ENCODE assay signal across 11 mouse cellular contexts in genomic region chr4:47136699-47137101, GRCm38 (mm10). TPM values are rescaled to one million over a fixed set of nuclear protein-coding genes. Genes with fewer than 3 reads are reported as not detected.
DNase-seq lines count a peak whose midpoint lies in the region; ATAC-seq and TF ChIP-seq lines count a peak whose summit lies in the region.
"Had no signal": no experiment of that assay in that cellular context is flagged by ENCODE, and none has a peak within 500 bp of the region (broad histone marks: within the 10 kb centered on the region; RNA-seq: fewer than 3 reads in every experiment).

No protein-coding gene starts in this region.

- no peak overlapping the region for H3K9ac ChIP-seq in lung, postnatal 0 days (replicated peaks; ENCODE audit: low read depth)
- H3K9ac ChIP-seq in stomach, embryonic 16.5 days (ENCODE audit: low read length), result no peak overlapping the region
- H3K9ac ChIP-seq in liver, embryonic 12.5 days, result no peak overlapping the region
- H3K9ac ChIP-seq: limb, embryonic 13.5 days; midbrain, embryonic 12.5 days had no signal

- no peak for TF ChIP-seq CTCF in lung, postnatal 0 days (IDR thresholded peaks at IDR 0.05)

- H3K27ac ChIP-seq in lung, postnatal 0 days (ENCODE audit: low read length), result no peak overlapping the region
- peak overlapping the region; percentile 65 for H3K27ac ChIP-seq in stomach, embryonic 16.5 days (ENCODE audit: low read length)
- H3K27ac ChIP-seq in liver, embryonic 12.5 days, result no peak overlapping the region
- H3K27ac ChIP-seq: limb, embryonic 13.5 days; midbrain, embryonic 12.5 days had no signal

- peaks cover 14% of the 10 kb centered on the region for H3K4me1 ChIP-seq in lung, postnatal 0 days (ENCODE audit: insufficient read depth, low read depth, low read length)
- H3K4me1 ChIP-seq in stomach, embryonic 16.5 days (ENCODE audit: control insufficient read depth, insufficient read depth, low read length), result peaks cover 11% of the 10 kb centered on the region
- H3K4me1 ChIP-seq in liver, embryonic 12.5 days, result no peaks in the 10 kb centered on the region

- 60% methylated on average over 8 of the region's 8 CpGs for WGBS in lung, postnatal 0 days
- 52% methylated on average over 8 of the region's 8 CpGs for WGBS in stomach, embryonic 16.5 days
- 39% methylated on average over 8 of the region's 8 CpGs for WGBS in liver, embryonic 12.5 days (ENCODE audit: insufficient replicate concordance)

- H3K4me2 ChIP-seq in lung, postnatal 0 days (replicated peaks; ENCODE audit: low read depth, low read length), result no peak overlapping the region
- no peak overlapping the region for H3K4me2 ChIP-seq in stomach, embryonic 16.5 days (ENCODE audit: low read depth, low read length)
- no peak overlapping the region for H3K4me2 ChIP-seq in liver, embryonic 12.5 days
- H3K4me2 ChIP-seq: limb, embryonic 13.5 days; midbrain, embryonic 12.5 days had no signal

- DNase-seq in lung, postnatal 0 days (ENCODE audit: low spot score), result peak; percentile 35
- DNase-seq in lung, postnatal 14 days, result no peak
- peak; percentile 79 for DNase-seq in kidney, adult 9 months
- no peak for DNase-seq in yolk sac, embryonic 10.5 days (ENCODE audit: low spot score)
- DNase-seq: thymus, postnatal 36 days had no signal

- H3K4me3 ChIP-seq in lung, postnatal 0 days (ENCODE audit: low read depth, low read length), result no peak overlapping the region
- H3K4me3 ChIP-seq in stomach, embryonic 16.5 days (replicated peaks; ENCODE audit: low read length), result no peak overlapping the region
- no peak overlapping the region for H3K4me3 ChIP-seq in liver, embryonic 12.5 days
- H3K4me3 ChIP-seq: limb, embryonic 13.5 days; midbrain, embryonic 12.5 days had no signal

- no peaks in the 10 kb centered on the region for H3K36me3 ChIP-seq in lung, postnatal 0 days (ENCODE audit: insufficient read depth, low read length)
- no peaks in the 10 kb centered on the region for H3K36me3 ChIP-seq in stomach, embryonic 16.5 days (ENCODE audit: control insufficient read depth, insufficient read depth, low read length)
- H3K36me3 ChIP-seq in liver, embryonic 12.5 days, result no peaks in the 10 kb centered on the region
- H3K36me3 ChIP-seq: limb, embryonic 13.5 days; midbrain, embryonic 12.5 days had no signal

- no peaks in the 10 kb centered on the region for H3K9me3 ChIP-seq in lung, postnatal 0 days (ENCODE audit: low read length)
- H3K9me3 ChIP-seq in stomach, embryonic 16.5 days (replicated peaks; ENCODE audit: control insufficient read depth, low read length), result no peaks in the 10 kb centered on the region
- H3K9me3 ChIP-seq in liver, embryonic 12.5 days (replicated peaks), result no peaks in the 10 kb centered on the region
- H3K9me3 ChIP-seq: limb, embryonic 13.5 days; midbrain, embryonic 12.5 days had no signal

- no peaks in the 10 kb centered on the region for H3K27me3 ChIP-seq in lung, postnatal 0 days (replicated peaks; ENCODE audit: insufficient read depth, low read length)
- no peaks in the 10 kb centered on the region for H3K27me3 ChIP-seq in stomach, embryonic 16.5 days (ENCODE audit: control insufficient read depth, insufficient read depth, low read length)
- H3K27me3 ChIP-seq in liver, embryonic 12.5 days (replicated peaks), result 0 out of 2 replicates have a peak, but pooled peaks cover 8% of the 10 kb centered on the region
- H3K27me3 ChIP-seq: limb, embryonic 13.5 days had no signal

- peak; percentile 37 for ATAC-seq in lung, postnatal 0 days
- ATAC-seq in granulocyte monocyte progenitor cell, adult 5-6 weeks (replicated peaks; ENCODE audit: poor library complexity, severe bottlenecking), result 0 out of 2 replicates have a peak, but pooled peaks have one; percentile 20
- ATAC-seq in stomach, embryonic 16.5 days (ENCODE audit: insufficient read depth, low FRiP score), result peak; percentile 38
- ATAC-seq in liver, embryonic 12.5 days, result no peak

- no peak for TF ChIP-seq EP300 in lung, postnatal 0 days (IDR thresholded peaks at IDR 0.05)

RNA-seq across cellular contexts. Expression of gene Galnt12, which starts 45.0 kb away (rescaled TPM):
- polyA plus RNA-seq in lung, postnatal 0 days (2015; fragmentation: Nextera tagmentation; extraction: Ambion mirVana), result 2.9 and 3.2 TPM in 2 replicates
- total RNA-seq in granulocyte monocyte progenitor cell, adult 5-6 weeks (2014; fragmentation: Nextera tagmentation), result 1.7 TPM in 1 of 2 replicates, not detected in the other
- 0.82 and 0.98 TPM in 2 replicates for total RNA-seq in granulocyte monocyte progenitor cell, adult 5-6 weeks (2017)
- 30.7 and 38.4 TPM in 2 replicates for polyA plus RNA-seq in stomach, embryonic 16.5 days (2015; fragmentation: Nextera tagmentation; extraction: Ambion mirVana)
- polyA plus RNA-seq in liver, embryonic 12.5 days (2016; fragmentation: Nextera tagmentation; extraction: Ambion mirVana), result 0.63 and 0.68 TPM in 2 replicates
- total RNA-seq: MEL had no signal

Comparison
In these comparisons a context has a peak if more than half of its experiments do, and no peak if none do; other contexts are left out.
1. DNase-seq: peak in lung, postnatal 0 days (single experiment) and kidney, adult 9 months (single experiment); none in lung, postnatal 14 days (single experiment) and yolk sac, embryonic 10.5 days (single experiment).